Mouse (Mus musculus): ENCODE data around the gene Gm10974. TPM values are rescaled to one million over a fixed set of nuclear protein-coding genes. Genes with fewer than 3 reads are reported as not detected.

Gm10974 gene
- polyA plus RNA-seq, 1 experiment from 2014 or later: not detected

DNA sequence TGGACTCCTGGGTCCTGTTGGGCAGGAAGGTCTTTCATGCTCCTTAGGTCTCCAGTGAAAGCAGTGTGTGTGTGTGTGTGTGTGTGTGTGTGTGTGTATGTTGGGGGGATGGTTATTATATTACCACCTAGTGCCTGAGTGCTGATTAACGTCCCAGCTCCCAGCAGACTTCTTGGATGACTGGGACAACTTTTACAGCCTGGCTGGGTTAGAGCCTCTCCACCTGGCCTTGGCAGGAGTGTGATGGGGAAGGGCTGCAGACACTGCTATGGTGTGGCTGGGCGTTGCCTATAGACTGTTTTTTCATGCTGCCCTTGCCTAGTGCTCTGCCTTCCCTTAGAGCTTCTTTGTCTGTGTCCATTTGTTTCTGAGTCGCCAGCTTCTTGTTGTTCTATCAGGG lies 25.7 kb upstream of the Gm10974 start:
- WGBS: 41% methylated on average over 3 of the region's 3 CpGs
- ATAC-seq (ENCODE audit: insufficient number of reproducible peaks, insufficient read depth, low FRiP score, low TSS enrichment, low read depth): no peak
- H3K4me1 ChIP-seq (replicated peaks): peaks cover 10% of the 10 kb centered on the region
- no peaks in the 10 kb centered on the region for H3K27me3 ChIP-seq
- no peaks in the 10 kb centered on the region for H3K9me3 ChIP-seq
- H3K4me2 ChIP-seq: no peak overlapping the region
- H3K4me3 ChIP-seq (replicated peaks): no peak overlapping the region
- H3K36me3 ChIP-seq: no peaks in the 10 kb centered on the region
- no peak overlapping the region for H3K9ac ChIP-seq (replicated peaks)
- H3K27ac ChIP-seq: peak overlapping the region; percentile 41; the same call in 1 of the 2 replicates

DNA sequence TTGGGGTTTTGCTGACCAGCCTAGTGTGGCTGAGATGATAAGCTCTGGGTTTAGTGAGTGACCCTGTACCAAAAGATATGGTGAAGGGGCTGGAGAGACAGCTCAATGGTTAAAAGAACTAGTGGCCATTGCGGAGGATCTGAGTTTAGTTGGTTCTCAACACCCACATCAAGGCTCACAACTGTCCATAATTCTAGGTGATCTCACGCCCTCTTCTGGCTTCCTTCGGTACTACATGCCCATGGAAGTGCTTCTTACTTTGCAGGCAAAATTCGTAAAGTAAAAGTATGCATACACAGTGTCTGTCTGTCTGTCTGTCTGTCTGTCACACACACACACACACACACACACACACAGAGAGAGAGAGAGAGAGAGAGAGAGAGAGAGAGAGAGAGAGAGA lies 23.4 kb upstream of the Gm10974 start:
- WGBS: 45% methylated on average over 4 of the region's 4 CpGs
- no peak overlapping the region for H3K9ac ChIP-seq (replicated peaks)
- H3K9me3 ChIP-seq: no peaks in the 10 kb centered on the region
- no peaks in the 10 kb centered on the region for H3K27me3 ChIP-seq
- no peak for ATAC-seq (ENCODE audit: insufficient number of reproducible peaks, insufficient read depth, low FRiP score, low TSS enrichment, low read depth)
- H3K4me3 ChIP-seq (replicated peaks): no peak overlapping the region
- H3K4me2 ChIP-seq: no peak overlapping the region
- peaks cover 13% of the 10 kb centered on the region for H3K4me1 ChIP-seq (replicated peaks)
- H3K36me3 ChIP-seq: no peaks in the 10 kb centered on the region
- H3K27ac ChIP-seq: no peak overlapping the region

DNA sequence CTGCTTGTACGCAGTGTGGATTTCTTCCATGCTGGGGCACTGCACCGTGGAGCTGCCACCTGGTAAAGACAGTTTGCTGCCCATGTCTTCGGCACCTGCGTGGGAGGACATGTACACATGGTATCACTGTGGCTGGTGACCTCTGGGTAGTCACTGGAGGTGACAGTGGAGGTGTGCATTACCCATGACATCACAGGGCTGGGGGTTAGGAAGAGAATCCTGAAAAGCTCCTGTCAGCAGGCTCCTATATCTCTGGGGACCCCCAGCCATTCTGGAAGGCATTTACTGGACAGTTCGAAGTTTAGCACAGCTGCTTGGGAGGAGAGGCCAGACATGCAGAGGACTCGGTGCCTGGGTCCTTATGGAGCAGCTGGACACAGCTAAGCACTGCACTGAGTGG lies 22.9 kb upstream of the Gm10974 start:
- 74% methylated on average over 6 of the region's 6 CpGs for WGBS
- H3K36me3 ChIP-seq: no peaks in the 10 kb centered on the region
- no peak overlapping the region for H3K27ac ChIP-seq
- ATAC-seq (ENCODE audit: insufficient number of reproducible peaks, insufficient read depth, low FRiP score, low TSS enrichment, low read depth): no peak
- H3K9me3 ChIP-seq: no peaks in the 10 kb centered on the region
- no peak overlapping the region for H3K9ac ChIP-seq (replicated peaks)
- no peak overlapping the region for H3K4me2 ChIP-seq
- no peaks in the 10 kb centered on the region for H3K27me3 ChIP-seq
- H3K4me3 ChIP-seq (replicated peaks): no peak overlapping the region
- H3K4me1 ChIP-seq (replicated peaks): peaks cover 15% of the 10 kb centered on the region

DNA sequence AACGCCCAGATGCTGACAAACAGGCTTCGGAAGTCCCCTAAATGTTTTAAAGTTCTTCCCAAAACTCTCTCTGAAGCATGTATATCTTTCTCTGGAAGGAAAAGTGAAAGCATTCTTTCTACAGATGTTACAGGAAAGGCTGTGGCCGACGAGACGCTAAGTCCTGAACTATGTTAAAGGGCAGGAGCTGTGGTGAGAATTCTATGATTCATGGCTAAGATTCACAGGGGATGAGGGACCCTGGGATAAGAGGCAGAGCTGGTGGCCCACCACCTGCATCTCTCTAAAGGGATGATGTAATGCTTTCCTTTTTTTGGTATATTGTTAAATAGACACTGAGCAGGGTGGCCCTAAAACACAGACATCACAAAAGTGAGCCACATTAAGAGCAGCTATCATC lies 22.4 kb upstream of the Gm10974 start:
- ATAC-seq (ENCODE audit: insufficient number of reproducible peaks, insufficient read depth, low FRiP score, low TSS enrichment, low read depth): no peak

DNA sequence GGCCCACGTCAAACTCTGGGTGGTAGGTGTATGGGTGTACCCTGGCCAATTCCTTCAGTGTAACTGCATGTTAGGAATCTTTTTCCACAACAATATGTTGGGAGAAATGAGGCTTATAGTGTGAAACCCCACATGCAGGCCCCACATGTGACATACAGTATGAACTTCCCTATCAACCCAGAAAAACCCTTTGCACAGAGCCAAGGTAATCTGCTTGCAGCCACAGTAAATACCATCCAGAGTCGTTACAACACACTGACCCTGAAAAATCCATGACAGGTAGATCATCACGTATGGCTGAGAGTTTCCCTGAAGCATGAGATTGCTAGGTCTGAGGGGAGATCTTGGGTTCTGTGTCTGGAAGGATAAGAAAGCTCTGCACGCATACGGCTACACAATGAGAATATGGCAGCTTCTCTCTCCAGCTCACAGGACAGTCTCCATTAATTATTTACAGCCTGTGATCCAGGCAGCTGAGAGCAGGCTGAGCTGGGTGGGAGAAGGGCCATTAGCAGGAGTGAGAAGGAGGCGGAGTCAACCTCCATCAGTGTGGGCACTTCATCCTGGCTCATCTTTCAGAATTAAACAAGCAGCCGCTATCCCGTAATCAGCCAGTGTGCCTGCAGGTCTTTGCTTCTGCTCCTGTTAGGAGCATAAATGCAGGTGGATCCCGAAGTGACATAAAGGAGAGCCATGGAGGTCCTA lies 18.6 kb upstream of the Gm10974 start:
- 40% methylated on average over 9 of the region's 9 CpGs for WGBS
- no peak for ATAC-seq (ENCODE audit: insufficient number of reproducible peaks, insufficient read depth, low FRiP score, low TSS enrichment, low read depth)
- H3K4me2 ChIP-seq: no peak overlapping the region
- no peak overlapping the region for H3K27ac ChIP-seq
- peaks cover 9% of the 10 kb centered on the region; the same call in 1 of the 2 replicates for H3K4me1 ChIP-seq (replicated peaks)
- H3K4me3 ChIP-seq (replicated peaks): no peak overlapping the region
- H3K9me3 ChIP-seq: no peaks in the 10 kb centered on the region
- no peaks in the 10 kb centered on the region for H3K27me3 ChIP-seq
- no peak overlapping the region for H3K9ac ChIP-seq (replicated peaks)
- no peaks in the 10 kb centered on the region for H3K36me3 ChIP-seq

More for the DNA sequence above, 22.4 kb upstream of the Gm10974 start:
- Histone ChIP-seq H3K4me2 (no peak overlapping the region), H3K27me3 (no peaks in the 10 kb centered on the region), H3K27ac (no peak overlapping the region), H3K4me3 (replicated peaks) (no peak overlapping the region), H3K9ac (replicated peaks) (no peak overlapping the region), H3K36me3 (no peaks in the 10 kb centered on the region), H3K9me3 (no peaks in the 10 kb centered on the region), H3K4me1 (replicated peaks) (peaks cover 15% of the 10 kb centered on the region)
- WGBS: 74% methylated on average over 5 of the region's 5 CpGs

DNA sequence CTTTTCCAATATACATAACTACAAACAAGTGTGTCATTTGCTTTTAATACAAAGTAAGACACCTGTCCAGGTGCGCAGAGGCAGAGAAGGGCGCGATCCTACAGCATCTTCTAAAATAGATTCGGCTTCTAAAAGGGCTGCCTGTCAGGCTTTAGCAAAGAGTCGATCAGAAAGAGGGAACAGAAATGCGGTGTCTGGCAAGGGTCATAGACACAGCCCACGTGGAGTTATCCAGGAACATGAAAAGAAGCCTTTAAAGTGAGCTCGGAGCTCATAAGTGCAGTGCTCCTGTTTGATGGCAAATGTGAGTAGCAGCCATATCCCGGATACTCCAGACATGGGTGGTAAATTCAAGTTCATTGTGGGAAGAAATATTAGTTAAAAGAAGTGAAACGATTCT lies 17.1 kb upstream of the Gm10974 start:
- no peak for ATAC-seq (ENCODE audit: insufficient number of reproducible peaks, insufficient read depth, low FRiP score, low TSS enrichment, low read depth)
- H3K27ac ChIP-seq: no peak overlapping the region
- no peak overlapping the region for H3K4me3 ChIP-seq (replicated peaks)
- no peak overlapping the region for H3K9ac ChIP-seq (replicated peaks)
- whole genome bisulfite sequencing: 81% methylated on average over 10 of the region's 10 CpGs
- no peak overlapping the region for H3K4me2 ChIP-seq
- H3K9me3 ChIP-seq: no peaks in the 10 kb centered on the region
- H3K4me1 ChIP-seq (replicated peaks): peaks cover 9% of the 10 kb centered on the region; the same call in 1 of the 2 replicates
- no peaks in the 10 kb centered on the region for H3K36me3 ChIP-seq
- H3K27me3 ChIP-seq: no peaks in the 10 kb centered on the region

DNA sequence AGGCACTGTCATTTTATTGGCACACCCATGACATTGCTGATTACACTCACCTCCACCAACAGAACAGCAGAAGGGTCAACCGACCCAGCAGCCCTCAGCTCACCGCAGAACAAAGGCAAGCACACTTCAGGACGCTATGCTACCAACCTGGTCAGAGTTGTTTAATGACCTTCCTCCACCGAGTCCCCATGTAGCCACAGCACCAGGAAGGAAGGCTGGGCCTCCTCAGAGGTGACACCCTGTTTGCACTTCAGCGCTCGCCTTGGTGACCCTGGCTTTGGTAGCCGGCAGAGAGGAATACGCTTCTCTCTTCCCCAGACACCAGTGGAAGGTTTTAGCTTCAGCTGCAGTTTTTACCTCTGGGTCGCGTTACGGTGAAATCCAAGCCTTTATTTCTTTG lies 16.0 kb upstream of the Gm10974 start:
- no peaks in the 10 kb centered on the region for H3K27me3 ChIP-seq
- H3K4me3 ChIP-seq (replicated peaks): no peak overlapping the region
- H3K4me2 ChIP-seq: no peak overlapping the region
- 44% methylated on average over 11 of the region's 11 CpGs for WGBS
- no peak overlapping the region for H3K9ac ChIP-seq (replicated peaks)
- H3K4me1 ChIP-seq (replicated peaks): peaks cover 9% of the 10 kb centered on the region; the same call in 1 of the 2 replicates
- no peak overlapping the region for H3K27ac ChIP-seq
- H3K36me3 ChIP-seq: no peaks in the 10 kb centered on the region
- ATAC-seq (ENCODE audit: insufficient number of reproducible peaks, insufficient read depth, low FRiP score, low TSS enrichment, low read depth): no peak
- no peaks in the 10 kb centered on the region for H3K9me3 ChIP-seq

DNA sequence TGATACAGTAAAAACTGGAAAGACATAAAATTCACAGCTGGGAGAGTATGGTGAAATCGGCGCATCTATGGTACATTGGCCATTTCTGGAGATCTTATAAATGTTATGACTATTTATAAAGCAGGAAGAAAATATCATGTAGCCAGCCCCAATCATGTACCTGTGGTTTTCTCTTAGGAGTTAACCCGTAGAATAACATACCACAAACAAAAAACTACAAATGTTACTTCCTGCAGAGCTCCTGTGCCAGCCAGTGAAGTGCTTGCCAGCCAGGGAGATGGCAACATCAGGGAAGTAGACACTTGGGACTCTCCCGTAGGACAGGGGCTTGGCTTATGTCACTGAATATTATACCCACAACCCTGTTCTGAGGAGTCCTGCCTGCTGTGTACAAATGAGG lies 14.6 kb upstream of the Gm10974 start:
- H3K9me3 ChIP-seq: no peaks in the 10 kb centered on the region
- peaks cover 9% of the 10 kb centered on the region; the same call in 1 of the 2 replicates for H3K4me1 ChIP-seq (replicated peaks)
- 87% methylated on average over 4 of the region's 4 CpGs for WGBS
- no peaks in the 10 kb centered on the region for H3K36me3 ChIP-seq
- no peaks in the 10 kb centered on the region for H3K27me3 ChIP-seq
- H3K4me2 ChIP-seq: no peak overlapping the region
- H3K27ac ChIP-seq: no peak overlapping the region
- ATAC-seq (ENCODE audit: insufficient number of reproducible peaks, insufficient read depth, low FRiP score, low TSS enrichment, low read depth): no peak
- H3K4me3 ChIP-seq (replicated peaks): no peak overlapping the region
- H3K9ac ChIP-seq (replicated peaks): no peak overlapping the region

DNA sequence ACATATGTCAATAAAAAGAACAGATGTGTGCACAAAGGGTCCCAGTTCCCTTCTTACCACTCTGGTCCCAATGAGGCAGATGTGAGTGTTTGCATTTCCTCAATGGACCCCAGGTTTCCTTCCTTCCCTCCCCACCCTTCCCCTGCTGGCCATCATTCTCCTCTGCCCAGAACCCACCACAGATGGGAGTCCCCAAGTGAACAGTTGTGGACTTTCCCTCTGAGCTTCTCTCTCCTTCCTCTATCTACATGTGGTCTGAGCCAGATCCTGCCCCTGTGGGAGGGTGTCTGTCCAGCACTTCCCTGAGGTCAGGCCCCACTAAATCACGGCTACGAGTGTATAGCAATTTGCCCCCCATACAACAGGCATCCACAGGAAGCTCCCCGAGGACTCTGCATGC lies 10.8 kb upstream of the Gm10974 start:
- Histone ChIP-seq H3K4me2 (no peak overlapping the region), H3K9me3 (no peaks in the 10 kb centered on the region), H3K4me3 (replicated peaks) (no peak overlapping the region), H3K4me1 (replicated peaks) (0 out of 2 replicates have a peak, but pooled peaks cover 2% of the 10 kb centered on the region), H3K9ac (replicated peaks) (no peak overlapping the region), H3K36me3 (no peaks in the 10 kb centered on the region), H3K27ac (no peak overlapping the region), H3K27me3 (no peaks in the 10 kb centered on the region)
- 40% methylated on average over 3 of the region's 3 CpGs for WGBS
- no peak for ATAC-seq (ENCODE audit: insufficient number of reproducible peaks, insufficient read depth, low FRiP score, low TSS enrichment, low read depth)

DNA sequence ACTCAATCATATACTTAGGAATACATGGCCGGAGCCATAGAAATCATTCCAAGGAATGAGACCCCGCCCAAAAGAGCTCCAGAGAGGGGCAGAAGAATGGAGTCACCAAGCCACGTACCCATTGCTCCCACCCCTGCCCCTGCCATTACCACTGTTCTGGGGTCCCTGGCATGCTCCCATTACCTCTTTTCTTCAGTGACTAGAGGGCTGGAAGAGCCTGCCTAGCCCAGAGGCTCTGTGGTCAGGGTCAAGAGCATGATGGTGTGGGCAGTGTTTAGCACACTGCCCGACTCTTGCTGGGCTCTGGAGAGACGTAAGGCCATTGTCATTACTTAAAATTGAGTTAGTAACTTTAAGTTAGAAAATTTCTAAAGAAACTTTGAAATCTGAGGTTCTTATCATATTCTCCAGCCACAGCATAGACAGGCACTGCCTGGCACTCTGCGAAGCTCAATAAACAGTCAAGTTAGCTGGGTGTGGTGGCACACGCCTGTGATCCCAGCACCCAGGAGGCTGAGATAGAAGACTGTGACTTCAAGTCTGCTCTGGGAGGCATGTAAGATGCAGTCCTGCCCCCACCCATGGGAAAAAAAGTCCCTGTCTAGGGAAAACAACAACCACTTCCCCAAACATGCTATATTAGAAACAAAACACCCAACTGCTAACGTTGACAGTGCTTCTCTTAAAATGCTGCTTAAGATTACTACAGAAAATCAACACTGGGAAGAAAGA lies 9.7 kb upstream of the Gm10974 start:
- Histone ChIP-seq H3K4me3 (replicated peaks) (no peak overlapping the region), H3K9me3 (0 out of 2 replicates have a peak, but pooled peaks cover 3% of the 10 kb centered on the region), H3K4me1 (replicated peaks) (no peaks in the 10 kb centered on the region), H3K4me2 (no peak overlapping the region), H3K9ac (replicated peaks) (no peak overlapping the region), H3K36me3 (0 out of 2 replicates have a peak, but pooled peaks cover 3% of the 10 kb centered on the region), H3K27ac (no peak overlapping the region), H3K27me3 (no peaks in the 10 kb centered on the region)
- ATAC-seq (ENCODE audit: insufficient number of reproducible peaks, insufficient read depth, low FRiP score, low TSS enrichment, low read depth): no peak
- 91% methylated on average over 8 of the region's 8 CpGs for WGBS

DNA sequence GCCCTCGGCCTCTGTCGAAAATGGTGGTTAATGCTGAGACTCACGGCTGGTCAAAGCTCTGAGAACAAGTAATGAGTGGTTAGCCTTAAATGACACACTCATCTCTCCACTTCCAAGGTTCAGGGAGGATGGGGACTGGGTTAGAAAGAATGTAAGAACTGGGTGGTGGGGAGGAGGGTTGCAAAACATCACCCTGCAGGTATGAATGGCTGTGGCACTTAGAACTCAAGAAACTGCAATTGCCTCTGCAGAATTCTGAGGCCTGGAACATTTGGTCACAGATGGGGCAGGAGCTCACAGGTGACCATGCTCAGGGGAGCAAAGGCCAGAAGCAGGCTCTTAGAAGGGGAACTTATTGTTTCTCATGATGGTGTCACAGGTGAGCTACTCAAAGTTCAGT lies 7.2 kb upstream of the Gm10974 start:
- ATAC-seq (ENCODE audit: insufficient number of reproducible peaks, insufficient read depth, low FRiP score, low TSS enrichment, low read depth): no peak
- Histone ChIP-seq H3K4me2 (no peak overlapping the region), H3K9me3 (peaks cover 17% of the 10 kb centered on the region; the same call in 1 of the 2 replicates), H3K36me3 (0 out of 2 replicates have a peak, but pooled peaks cover 3% of the 10 kb centered on the region), H3K27ac (no peak overlapping the region), H3K27me3 (no peaks in the 10 kb centered on the region), H3K9ac (replicated peaks) (no peak overlapping the region), H3K4me3 (replicated peaks) (no peak overlapping the region), H3K4me1 (replicated peaks) (no peaks in the 10 kb centered on the region)
- 88% methylated on average over 3 of the region's 3 CpGs for WGBS

Data from limb, embryonic 12.5 days (tissue).